Mouse (Mus musculus) retina, postnatal 1 day (tissue): ENCODE data around the gene Mtrex.

Experiments
- DNase-seq: peaks from one replicate; pipeline ENCODE4 v3.0.0-alpha.2; 2012

Gene Mtrex

GRCm38 (mm10) chr13:112927287-112928001 is at the start of gene Mtrex, which contains the start of gene Dhx29:
TSS of gene Mtrex (minus strand) at chr13:112927398.
TSS of gene Dhx29 (plus strand) at chr13:112927454.
- DNase-seq: peak; percentile 99

GRCm38 (mm10) chr13:112976720-112977119 is 49.5 kb upstream of the Mtrex start:
- DNase-seq: peak; percentile 20

- no peak for DNase-seq
These were observed 40.1 kb upstream of the Mtrex start for GRCm38 (mm10) chr13:112967267-112967666.

- no peak for DNase-seq
These were observed 37.2 kb upstream of the Mtrex start for GRCm38 (mm10) chr13:112964421-112964820.

GRCm38 (mm10) chr13:112963081-112963480 is 35.9 kb upstream of the Mtrex start:
- no peak for DNase-seq

- DNase-seq: no peak
These were observed 26.9 kb upstream of the Mtrex start for GRCm38 (mm10) chr13:112954067-112954466.

- DNase-seq: no peak
These were observed 18.7 kb upstream of the Mtrex start for GRCm38 (mm10) chr13:112945900-112946299.

GRCm38 (mm10) chr13:112945312-112945711 is 18.1 kb upstream of the Mtrex start:
- DNase-seq: no peak

GRCm38 (mm10) chr13:112941879-112942330 is 14.7 kb upstream of the Mtrex start:
- DNase-seq: no peak

- DNase-seq: no peak
These were observed 10.9 kb upstream of the Mtrex start for GRCm38 (mm10) chr13:112938130-112938529.

- DNase-seq: no peak
These were observed 955 bp upstream of the Mtrex start for GRCm38 (mm10) chr13:112928038-112928668.

- no peak for DNase-seq
These were observed 402 bp downstream of the Mtrex start for GRCm38 (mm10) chr13:112926796-112927195.

- DNase-seq: no peak
These were observed 1.2 kb downstream of the Mtrex start for GRCm38 (mm10) chr13:112925976-112926375.

GRCm38 (mm10) chr13:112925266-112925665 is 1.9 kb downstream of the Mtrex start:
- DNase-seq: no peak

- DNase-seq: no peak
These were observed 6.3 kb downstream of the Mtrex start for GRCm38 (mm10) chr13:112920906-112921305.

- DNase-seq: no peak
These were observed 7.9 kb downstream of the Mtrex start for GRCm38 (mm10) chr13:112919141-112919865.

- no peak for DNase-seq
These were observed 16.8 kb downstream of the Mtrex start for GRCm38 (mm10) chr13:112910434-112910833.

- DNase-seq: peak; percentile 62
These were observed 17.5 kb downstream of the Mtrex start for GRCm38 (mm10) chr13:112909663-112910062.

- DNase-seq: no peak
These were observed 25.0 kb downstream of the Mtrex start for GRCm38 (mm10) chr13:112902176-112902575.

GRCm38 (mm10) chr13:112887234-112887633 is 40.0 kb downstream of the Mtrex start:
- no peak for DNase-seq

GRCm38 (mm10) chr13:112871500-112872266 is 55.5 kb downstream of the Mtrex start:
- DNase-seq: no peak

GRCm38 (mm10) chr13:112870039-112870690 is 57.0 kb downstream of the Mtrex start:
- no peak for DNase-seq
